Mouse (Mus musculus) CD4-positive, CD25-positive, alpha-beta regulatory T cell, adult 2 months (primary cell): ENCODE measurements around the gene Stt3a.

Experiments
- DNase-seq: peaks from one replicate; pipeline ENCODE4 v3.0.0-alpha.2; 2012; ENCODE audit warnings: low read depth, low spot score

Stt3a gene

GRCm38 (mm10) chr9:36716624-36717023 lies 50.9 kb downstream of the Stt3a start:
- peak; percentile 11 for DNase-seq

DNA sequence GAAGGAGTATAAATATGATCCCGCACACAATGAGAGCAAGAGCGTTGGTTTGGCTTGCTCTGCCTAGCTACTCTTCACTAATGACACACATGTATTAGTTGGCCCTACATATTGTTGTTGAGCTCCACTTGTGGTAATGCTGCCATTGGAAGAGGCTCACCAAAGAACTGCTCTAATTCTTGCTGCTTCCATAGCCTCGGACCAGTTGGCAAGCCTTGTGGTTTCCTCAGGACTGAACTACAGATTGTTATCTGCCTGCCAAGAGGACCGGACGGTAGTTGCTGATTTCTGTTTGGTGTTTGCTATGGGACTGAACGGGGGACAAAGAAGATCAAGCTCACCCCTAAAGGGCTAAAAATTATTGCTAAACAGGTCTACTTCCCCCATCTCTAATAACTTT lies 60.2 kb downstream of the Stt3a start:
- DNase-seq: no peak

DNA sequence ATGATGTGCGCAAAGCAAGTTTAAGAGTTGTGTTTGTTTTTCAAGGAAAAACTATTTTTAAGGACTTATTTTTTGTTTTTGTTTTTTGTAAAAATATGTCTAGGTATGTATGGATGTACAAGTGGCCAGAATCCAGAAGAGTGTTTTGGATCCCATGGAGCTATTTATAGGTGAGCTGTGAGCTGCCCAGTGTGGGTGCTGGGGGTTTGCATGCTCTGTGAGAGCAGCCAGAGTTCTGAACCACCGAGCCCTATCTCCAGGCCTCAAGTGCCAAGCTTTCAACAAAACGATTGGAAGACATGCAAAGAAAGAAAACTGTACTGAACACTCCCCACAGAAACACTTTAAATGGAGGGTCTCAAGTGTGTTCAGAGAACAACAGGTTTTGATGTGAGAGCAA lies 61.6 kb downstream of the Stt3a start:
- no peak for DNase-seq

GRCm38 (mm10) chr9:36694276-36694675 lies 73.2 kb downstream of the Stt3a start:
- no peak for DNase-seq

DNA sequence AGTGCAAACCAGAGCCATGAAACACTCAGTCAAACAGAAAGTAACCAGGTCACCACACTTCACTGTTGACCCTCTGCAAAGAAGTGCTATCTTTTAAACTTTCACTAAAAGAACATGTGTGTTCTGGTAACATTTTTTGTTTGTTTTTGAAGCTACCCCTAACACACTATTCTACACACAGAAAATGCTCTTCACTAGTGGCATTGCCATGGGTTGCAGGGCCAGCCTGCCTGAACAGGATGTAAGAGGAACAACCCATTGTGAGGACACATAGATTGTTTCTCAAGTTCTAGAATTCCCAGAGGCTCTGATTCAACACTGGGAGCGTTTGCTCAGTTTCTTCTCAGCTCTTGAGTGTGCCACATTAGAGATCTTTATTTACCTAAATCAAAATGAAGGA lies 74.6 kb downstream of the Stt3a start, which contains the start of gene Acrv1:
Acrv1 (plus strand) TSS at position 301 of the 400 bp plus-strand sequence.
- DNase-seq: no peak

- no peak for DNase-seq
These were observed 80.2 kb downstream of the Stt3a start for GRCm38 (mm10) chr9:36687329-36687728.

DNA sequence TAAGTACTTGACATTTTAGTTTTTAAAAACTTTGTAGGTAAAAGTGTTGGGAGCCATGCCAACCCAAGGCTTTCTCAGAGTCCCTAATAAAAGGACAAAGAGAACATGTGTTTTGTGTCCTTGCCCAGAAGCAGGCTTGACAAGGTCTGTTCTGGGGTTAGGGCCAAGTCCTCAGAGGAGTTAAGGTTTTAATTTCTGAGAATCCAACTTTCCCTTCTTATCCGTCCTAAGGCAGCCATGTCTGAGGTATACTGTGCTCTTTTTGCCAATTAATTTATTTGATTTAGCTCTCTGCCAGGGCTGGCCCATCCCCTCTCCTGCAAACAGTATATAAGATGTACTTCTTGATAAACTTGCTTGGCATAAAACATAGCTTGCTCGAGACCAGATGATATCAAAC lies 86.1 kb downstream of the Stt3a start:
- no peak for DNase-seq
